Mouse (Mus musculus) B cell, adult 2 months (primary cell): Measurements from ENCODE around the gene Atp5l.

Experiments used
- DNase-seq, 2 experiments: peaks; one replicate each; pipeline ENCODE4 v3.0.0; 2022

The Atp5l gene

GRCm38 (mm10) chr9:44891210-44891609, 29.3 kb downstream of the Atp5l start:
- no peak for DNase-seq

DNA sequence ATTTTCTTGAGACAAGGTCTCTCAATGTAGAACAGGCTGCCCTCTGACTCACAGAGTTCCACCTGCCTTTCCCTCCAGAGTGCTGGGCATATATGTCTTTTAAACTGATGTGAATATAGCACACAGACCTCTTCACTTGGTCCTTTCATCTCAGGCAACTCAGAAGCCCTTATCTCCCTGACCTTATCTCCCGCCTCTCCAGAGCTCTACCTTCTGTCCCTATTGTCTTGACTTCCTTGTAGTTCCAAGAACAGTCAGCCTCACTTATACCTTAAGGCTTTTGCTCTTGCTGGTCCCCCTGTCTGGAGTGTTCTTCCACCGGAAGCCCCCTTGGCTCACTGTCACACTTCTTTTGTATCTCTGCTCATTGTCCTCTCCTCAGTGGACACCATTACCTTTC, 30.4 kb downstream of the Atp5l start:
- no peak for DNase-seq

DNA sequence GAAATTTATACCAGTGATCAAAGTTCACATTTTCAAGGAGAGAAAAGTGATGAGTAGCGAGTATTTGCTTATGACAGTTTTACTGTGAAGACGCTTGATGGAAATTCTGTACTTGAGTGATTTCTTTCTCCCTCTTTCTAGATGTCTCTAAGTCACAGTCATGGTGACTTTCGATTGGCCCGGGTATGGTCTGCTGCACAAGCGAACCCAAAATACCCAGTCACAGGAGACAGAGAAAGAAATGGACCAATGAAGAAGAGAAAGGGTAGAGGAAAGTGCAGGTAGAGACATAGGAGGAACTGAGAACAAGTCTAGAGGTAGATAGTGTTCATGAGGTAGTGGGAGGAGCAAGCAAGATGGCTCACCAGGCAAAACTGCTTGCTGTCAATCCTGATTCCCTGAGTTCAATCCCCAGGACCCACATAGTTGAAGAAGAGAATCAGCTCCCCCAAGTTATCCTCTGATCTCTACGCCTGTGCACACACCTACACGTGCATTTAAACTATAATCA, 32.4 kb downstream of the Atp5l start:
- DNase-seq: peak; percentile 12

DNA sequence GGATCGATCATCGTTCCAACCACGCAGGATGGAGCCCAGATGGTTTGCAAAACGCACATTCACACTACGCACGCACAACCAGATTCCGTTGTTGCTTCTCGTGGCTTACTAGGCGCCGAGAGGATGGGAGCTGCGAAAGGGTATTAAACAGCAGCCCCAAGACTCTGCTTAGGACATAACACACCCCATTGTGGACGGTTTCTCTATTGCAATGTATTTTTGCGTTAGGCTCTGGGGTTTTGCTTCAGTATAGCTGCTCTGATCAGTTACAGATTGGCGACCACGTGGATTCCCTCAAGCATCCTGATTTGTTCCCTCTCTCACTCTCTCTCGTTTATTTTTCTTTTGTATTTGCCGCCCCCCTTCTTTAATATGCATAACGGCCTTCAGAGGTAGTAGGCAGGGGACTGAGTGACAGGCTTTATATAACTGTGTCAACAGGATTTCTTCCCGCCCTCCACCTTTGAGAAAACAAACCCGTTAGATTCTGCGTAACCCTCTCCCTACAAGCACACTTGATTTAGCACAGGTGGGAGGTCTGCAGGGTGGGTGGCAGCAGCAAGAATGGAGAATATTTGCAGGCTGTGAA, 37.5 kb downstream of the Atp5l start:
- peak; percentile 38 to 43 for DNase-seq

GRCm38 (mm10) chr9:44882436-44882980, 38.0 kb downstream of the Atp5l start:
- peak; percentile 78 to 82 for DNase-seq

DNA sequence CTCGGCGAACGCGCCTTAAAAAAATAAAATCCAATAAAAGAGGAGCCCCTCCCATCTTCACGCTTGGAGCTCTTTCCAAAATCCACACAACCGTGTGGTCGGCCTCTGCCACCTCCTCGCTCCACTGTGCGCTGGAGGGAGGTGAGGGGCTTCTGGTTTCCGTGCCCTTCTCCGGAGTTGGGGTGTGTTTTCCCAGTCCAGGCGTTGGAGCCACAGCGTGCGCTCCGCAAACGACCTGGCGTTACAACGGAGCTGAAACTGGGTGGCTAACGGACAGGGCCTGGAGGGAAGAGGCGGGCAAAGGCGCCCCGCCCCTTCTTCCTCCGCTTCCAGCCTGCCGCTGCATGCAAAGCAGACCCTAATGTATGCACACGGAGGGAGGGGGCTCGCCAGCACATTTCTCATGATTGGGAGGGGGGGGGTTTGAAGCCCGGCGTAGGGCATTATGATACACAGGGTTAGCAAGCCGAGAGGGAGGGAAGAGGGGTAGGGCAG, 38.6 kb downstream of the Atp5l start:
- DNase-seq: peak; percentile 47 to 53

GRCm38 (mm10) chr9:44881221-44881871, 39.2 kb downstream of the Atp5l start, which contains the start of gene Kmt2a:
Gene Kmt2a, minus strand, starts transcription at chr9:44881296.
- DNase-seq: peak; percentile 95 to 96

- no peak for DNase-seq
Measured at GRCm38 (mm10) chr9:44880309-44881081, 40.0 kb downstream of the Atp5l start.

GRCm38 (mm10) chr9:44879694-44880271, 40.8 kb downstream of the Atp5l start:
- peak; percentile 18 to 27 for DNase-seq

DNA sequence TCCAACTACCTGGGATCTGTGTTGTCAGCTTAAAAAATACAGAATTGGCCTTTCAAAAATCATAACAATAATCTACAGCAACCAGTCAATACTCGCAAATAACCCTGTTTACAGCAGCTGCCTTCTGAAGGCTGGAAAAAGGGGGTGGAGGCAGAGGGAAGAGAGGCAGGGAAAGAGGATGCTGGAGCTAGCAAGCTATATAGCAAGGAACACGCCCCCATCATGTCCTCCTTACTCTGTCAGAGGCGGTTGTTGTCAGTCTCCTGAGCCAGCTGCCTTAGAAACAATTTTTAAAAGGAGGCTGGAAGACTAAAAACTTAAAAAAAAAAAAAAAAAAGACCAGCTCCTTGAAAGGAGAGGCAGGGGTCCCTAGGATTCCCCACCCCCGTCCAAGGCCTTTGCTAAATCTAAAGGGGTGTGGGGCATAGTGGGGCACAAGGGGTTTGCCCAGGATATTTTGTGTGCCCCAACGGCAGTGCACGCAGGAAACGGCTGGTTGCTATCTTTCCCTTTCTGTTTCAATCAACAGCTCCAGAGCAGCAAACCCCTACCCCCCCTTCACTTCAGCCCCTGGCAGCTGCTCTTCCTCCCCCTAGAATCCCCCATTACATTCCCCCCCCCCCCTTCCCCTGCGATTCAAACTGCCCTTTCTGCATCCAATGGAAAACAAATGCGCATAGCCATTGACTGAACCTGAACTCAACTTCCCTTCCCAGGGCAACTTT, 41.6 kb downstream of the Atp5l start:
- peak; percentile 41 to 46 for DNase-seq

- no peak for DNase-seq
Measured at GRCm38 (mm10) chr9:44877686-44878085, 42.9 kb downstream of the Atp5l start.

DNA sequence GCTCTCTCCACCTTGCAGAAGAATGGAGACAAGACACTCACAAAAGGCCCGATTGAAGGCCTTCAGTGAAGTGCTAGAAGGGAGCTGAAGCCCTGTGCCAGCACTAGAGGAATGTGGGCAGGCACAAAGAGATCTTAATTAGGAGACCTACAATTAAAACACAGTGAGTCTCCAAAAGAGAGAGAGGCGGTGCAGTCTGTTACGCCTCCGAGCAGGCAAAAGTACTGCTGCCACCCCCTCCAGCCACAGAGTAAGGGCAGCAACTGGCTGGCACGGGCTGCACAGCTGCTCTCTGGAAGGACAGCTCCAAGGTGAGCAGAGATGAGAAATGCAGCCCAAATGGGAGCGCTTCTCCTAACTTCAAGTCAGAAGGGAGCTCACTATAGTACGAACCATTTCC, 45.1 kb downstream of the Atp5l start:
- DNase-seq: no peak

DNA sequence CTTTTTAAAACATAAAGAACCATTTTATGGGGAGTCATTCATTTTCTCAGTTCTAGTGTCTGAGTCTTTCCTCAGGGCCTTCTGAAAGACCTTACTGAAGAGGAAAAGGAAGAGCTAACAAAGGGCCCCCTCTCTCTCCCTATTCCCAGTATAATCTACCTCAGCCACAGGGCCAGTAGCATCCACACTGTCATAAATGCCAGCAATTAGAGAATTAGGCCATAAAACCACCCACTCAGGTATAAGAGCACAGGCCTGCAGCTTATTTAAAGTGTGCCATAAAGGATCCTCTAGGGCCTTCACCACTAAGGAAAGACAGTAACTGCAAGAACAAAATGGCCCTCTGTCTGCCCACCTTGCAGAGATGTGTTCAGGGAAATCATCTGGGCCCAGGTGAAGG, 46.3 kb downstream of the Atp5l start:
- DNase-seq: no peak

DNA sequence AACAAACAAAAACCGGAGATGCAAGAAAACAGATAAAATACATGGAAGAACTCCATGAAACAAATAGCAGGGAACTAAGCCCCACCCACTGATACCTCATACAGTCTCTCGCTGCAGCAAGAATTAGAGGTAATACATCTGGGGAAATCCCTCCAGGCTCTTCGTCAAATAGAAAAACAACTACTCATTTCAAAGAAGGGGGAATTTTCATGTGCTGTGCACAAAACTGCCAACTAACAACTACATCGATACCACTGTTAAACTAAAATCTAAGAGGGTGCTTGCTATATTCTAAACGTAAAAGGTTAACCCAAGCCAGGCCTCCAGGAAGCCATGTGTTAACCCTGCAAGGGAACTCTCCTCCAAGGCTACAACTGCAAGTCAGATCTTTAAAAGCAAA, 46.9 kb downstream of the Atp5l start:
- DNase-seq: no peak

DNA sequence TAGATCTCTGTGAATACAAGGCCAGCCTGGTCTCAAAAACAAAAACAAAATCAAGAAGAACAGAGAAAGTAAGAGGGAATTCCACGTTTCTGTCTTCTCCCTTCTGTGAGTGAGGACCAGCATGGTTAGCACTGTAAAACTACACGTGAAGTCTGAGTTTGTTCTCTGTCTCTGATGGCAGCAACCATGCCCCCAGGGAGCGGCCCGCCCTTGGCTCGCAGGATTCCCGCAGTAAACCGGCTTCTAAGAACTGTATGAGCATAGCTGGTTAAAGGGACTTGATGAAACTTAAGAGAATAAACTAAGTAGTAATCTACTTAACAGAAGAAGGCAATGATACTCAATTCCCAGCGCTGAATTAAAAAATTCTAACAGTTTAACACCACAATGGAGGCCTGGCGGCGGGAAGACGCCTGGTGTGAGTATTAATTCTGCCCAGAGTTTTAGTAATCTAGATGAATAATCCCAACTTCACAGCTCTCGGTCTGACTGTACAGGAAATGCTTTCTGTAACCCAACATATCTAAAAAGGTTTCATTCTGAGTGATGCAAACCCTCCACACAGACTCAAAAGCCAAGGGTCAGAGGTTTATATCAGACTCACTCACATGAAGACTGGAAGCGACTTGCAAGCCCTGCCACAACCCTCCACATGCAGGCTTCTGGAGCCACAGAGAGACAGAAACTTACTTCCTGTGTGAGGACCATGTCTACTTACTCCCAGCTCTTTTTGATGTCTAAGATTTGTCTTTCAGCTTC, 52.0 kb downstream of the Atp5l start:
- DNase-seq: no peak

GRCm38 (mm10) chr9:44867664-44868063, 52.9 kb downstream of the Atp5l start:
- no peak for DNase-seq

- DNase-seq: peak; percentile 58 to 60
Measured at GRCm38 (mm10) chr9:44866501-44867240, 53.9 kb downstream of the Atp5l start.
